Mouse (Mus musculus) right cerebral cortex, postnatal 4 days (tissue): ENCODE results near the gene Slc22a15.
"Not testable (repeated sequence)": the region's sequence is repeated elsewhere in the genome, so short reads cannot be mapped to it uniquely, and the experiment has no call there.

ENCODE experiments used
- DNase-seq: peaks from one replicate; pipeline ENCODE4 v3.0.0-alpha.2; 2022

Gene Slc22a15

DNA sequence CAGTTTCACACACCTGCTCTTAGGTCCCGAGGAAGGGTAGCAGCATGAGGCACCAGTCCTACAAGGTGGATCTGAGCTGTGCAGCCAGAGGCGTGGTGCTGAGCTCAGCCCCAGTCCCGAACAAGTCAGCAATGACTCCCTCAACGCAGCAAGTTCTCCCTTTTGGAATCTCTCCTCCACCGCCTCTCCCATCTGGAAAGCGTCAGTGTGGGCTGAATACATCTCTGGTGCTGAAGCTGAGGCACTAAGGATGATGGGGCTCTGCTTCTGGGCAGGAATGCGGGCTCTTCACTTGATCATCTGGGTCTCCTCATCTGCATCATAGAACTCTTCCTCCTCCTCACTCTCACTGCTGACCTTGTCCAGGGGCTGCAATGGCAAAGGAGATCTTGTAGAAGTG lies 64.1 kb downstream of the Slc22a15 start:
- DNase-seq: no peak

DNA sequence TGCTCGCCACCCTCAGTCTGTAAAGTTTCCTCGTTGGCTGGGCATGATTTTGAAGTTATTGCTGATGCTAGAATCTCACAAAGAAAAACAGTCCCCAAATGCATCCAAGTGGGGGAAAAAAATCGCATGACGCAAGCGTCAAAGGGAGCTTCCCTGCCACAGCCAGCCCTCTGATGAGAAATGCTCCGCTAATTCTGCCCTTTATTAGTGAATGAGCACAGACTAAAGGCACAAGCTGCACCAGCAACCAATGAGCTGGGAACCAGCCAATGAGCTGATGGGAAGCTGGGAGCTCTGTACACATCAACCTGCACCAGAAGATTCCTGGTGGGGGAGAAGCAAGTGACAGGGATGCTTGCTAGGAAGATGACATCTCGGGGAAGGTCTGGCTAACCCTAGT lies 64.5 kb downstream of the Slc22a15 start:
- no peak for DNase-seq

DNA sequence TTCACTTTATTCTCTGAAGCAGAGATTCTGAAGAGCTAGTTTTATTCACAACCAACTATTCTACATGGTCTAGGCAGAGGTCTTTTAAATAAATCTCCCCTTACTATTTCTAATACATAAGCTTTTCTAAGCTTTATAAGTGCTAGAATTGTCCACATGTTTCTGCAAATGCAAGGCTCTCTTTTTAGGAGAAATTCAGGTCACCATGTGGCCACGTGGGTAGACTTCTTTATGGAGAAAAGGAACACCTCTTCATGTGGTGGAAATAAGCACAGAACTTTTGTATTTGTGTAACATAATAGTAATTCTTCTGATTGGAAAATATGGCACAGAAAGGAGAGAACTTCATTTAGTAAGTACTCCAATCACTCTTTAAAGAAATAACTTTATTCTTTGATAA lies 70.2 kb downstream of the Slc22a15 start:
- no peak for DNase-seq

GRCm38 (mm10) chr3:101851363-101851762 lies 72.9 kb downstream of the Slc22a15 start:
- DNase-seq: no peak

DNA sequence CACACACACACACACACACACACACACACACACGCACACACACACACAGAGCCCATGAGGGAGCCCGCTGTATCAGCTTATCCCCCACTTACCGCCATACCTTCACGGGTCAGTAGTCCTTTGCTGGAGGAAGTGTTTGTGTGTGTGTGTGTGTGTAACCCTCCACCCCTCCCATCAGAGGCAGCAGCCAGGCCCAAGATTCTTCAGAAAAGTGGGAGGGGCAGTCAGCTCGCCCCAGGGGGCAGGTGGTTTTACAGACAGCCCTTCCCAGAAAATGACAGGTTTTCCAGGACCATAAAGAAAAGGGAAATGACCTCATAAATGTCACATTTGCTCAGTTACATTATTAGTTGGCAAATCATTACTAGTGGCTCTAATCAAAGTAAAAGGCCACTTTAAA lies 75.4 kb downstream of the Slc22a15 start, which contains the start of gene Mab21l3:
Gene Mab21l3, minus strand, starts transcription at position 144 of the 400 bp plus-strand sequence.
- DNase-seq: no peak

DNA sequence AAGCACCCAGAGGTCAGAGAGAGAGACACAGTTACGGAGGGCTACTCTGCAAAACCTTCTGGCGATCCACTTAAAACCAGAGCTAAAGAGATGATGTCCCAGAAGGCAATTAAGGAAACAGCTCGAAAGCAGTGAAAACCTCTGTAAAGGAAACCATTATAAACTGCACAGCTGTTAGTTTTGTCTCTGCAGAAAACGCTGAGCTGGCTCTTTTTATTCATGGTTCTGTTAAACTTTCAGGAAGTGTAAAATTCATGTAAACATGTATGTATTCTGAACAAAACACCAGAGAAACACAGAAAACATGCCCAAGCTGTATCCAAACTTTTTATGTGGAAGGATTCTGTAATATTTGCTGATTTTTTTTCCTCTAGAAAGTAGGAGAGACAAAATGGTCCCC lies 78.2 kb downstream of the Slc22a15 start:
- no peak for DNase-seq

- no peak for DNase-seq
Observed at GRCm38 (mm10) chr3:101842372-101843094, 81.7 kb downstream of the Slc22a15 start.

DNA sequence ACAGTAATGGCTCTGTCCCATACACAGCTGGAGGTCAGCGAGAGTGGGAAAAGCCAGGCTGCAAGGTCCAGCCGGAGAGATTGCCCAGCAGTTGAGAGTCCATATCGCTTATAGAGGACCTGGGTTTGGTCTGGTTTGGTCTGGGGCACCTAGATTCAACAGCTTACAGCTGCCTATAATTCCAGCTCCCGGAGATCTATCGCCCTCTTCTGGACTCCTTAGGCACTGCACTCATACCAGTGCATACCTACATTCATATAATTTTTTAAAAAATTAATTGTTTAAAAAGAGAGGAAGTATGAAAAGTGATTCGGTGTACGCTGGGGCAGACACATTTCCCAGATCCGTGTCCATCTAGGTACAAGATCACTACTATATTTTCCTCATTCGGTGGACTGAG lies 84.9 kb downstream of the Slc22a15 start:
- DNase-seq: no peak

GRCm38 (mm10) chr3:101836971-101837370 lies 87.3 kb downstream of the Slc22a15 start:
- no peak for DNase-seq

GRCm38 (mm10) chr3:101836532-101836931 lies 87.7 kb downstream of the Slc22a15 start:
- DNase-seq: no peak

- DNase-seq: peak; percentile 37
Observed at GRCm38 (mm10) chr3:101836045-101836444, 88.2 kb downstream of the Slc22a15 start.

DNA sequence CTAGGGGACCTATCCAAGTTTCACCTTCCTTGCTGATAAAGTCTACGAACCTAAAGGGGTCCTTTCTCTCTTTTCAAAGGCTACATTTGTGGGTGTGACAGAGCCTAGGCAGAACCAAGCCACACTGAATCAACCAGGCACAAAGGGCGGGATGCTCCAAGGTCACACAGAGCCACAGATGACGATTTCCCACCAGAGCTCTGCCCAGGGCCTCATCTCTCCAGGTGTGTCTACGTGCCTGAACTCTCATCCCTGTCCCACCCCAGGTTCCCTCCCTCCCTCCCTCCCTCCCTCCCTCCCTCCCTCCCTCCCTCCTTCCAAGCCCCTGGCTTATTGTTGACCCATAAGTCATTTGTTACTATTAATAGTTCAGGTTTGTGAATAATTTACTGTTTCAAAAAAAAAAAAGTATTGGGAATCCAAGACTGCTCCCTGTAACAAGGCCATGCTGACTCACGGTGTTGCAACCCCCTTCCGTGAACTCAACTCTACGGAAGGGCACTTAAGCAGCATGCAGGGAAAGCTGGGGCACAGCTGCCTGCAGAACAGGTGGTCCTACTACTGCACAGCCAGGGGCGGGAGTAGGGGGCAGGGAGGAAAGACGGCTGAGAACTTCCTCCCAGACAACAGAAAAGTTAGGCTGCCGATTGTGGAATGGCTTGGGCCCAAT lies 92.9 kb downstream of the Slc22a15 start:
- no peak for DNase-seq

DNA sequence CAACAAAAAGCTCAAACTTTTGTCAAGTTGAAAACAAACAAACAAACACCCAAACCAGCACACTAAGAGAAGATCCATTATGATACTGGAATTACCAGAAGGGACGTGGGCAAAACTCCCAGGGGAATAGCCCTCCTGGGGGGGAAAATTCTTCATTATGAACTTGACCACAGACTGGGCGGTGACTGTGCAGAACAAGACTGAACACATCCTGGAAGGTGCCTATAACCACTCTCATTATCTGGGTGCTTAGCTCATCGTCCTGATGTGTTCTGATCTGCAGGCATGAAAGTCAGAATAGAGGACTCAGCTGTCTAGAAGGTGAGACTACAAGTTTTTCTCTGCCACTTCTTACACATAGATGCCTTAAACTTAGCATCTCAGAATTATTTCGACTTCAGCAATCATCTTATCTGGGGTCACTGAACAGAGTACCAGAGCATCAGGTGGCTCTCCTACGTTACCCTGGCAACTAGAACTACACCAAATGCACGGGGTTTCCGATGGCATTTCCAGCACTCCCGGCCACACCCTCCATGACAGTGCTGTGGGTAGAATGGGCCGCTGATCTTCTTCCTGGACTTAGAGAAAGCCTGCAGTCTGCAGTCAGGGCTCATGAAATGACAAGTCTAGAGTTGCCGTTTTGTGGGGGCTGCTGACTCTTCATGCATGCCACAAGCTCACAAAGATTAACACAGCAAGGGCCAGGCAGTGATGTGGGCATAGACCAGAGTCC lies 94.2 kb downstream of the Slc22a15 start:
- DNase-seq: no peak

GRCm38 (mm10) chr3:101828595-101828994 lies 95.7 kb downstream of the Slc22a15 start:
- no peak for DNase-seq

GRCm38 (mm10) chr3:101827220-101827715 lies 97.0 kb downstream of the Slc22a15 start:
- no peak for DNase-seq

- DNase-seq: no peak
Observed at GRCm38 (mm10) chr3:101824338-101824737, 99.9 kb downstream of the Slc22a15 start.

GRCm38 (mm10) chr3:101822052-101822451 lies 102.2 kb downstream of the Slc22a15 start:
- no peak for DNase-seq

GRCm38 (mm10) chr3:101820708-101821107 lies 103.5 kb downstream of the Slc22a15 start:
- not testable (repeated sequence) for DNase-seq

GRCm38 (mm10) chr3:101816006-101816405 lies 108.2 kb downstream of the Slc22a15 start:
- DNase-seq: no peak

GRCm38 (mm10) chr3:101814790-101815189 lies 109.5 kb downstream of the Slc22a15 start:
- no peak for DNase-seq

DNA sequence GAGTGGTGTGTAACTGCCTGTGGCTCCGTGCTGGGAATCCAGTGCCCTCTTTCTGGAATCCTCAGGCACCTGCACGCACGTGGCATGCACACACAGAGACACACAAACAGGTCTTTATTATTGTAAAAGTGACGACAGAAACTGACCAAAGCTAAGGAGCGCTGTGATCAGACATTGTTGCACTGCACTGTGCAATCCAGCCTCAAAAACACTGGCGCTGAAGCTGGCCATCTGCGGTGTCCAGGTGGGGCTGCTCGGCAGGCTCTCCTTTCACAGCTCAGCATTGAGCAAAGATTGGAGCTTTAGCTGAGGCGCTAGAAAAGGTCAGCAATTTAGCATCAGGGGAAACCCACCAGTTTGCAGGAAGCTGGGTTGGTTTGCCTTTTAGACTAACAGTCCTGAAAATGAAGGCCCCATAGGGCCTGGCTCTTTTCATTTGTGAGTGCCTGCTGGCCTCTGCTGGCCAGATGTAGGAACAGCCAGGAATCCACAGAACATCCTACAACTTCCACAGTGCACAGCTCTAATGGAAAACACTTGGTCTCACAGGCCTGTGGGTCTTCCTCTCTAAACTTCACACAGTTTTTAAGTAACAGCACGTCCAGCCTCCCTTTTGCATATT lies 111.8 kb downstream of the Slc22a15 start:
- DNase-seq: peak; percentile 66

- no peak for DNase-seq
Observed at GRCm38 (mm10) chr3:101811931-101812330, 112.3 kb downstream of the Slc22a15 start.

GRCm38 (mm10) chr3:101807646-101808045 lies 116.6 kb downstream of the Slc22a15 start:
- no peak for DNase-seq
